8 mouse cellular contexts compared by ENCODE assay signal in the genomic region with DNA sequence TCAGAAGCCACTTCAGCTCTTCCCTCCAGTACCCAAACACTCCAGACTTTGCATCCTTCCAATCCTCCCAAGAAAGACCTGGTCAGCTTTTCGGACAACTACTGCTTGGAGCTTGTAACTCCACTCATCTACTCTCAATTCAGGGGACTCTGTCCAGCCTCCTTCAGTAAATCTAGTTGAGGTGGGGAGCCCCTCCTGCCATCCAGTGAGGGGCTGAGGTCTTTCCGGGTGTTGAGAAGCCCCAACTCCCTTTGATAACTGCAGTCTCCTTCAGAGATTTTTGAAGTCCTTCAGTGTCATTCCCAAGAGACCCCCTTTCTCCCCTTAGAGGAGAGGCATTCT. TPM values are rescaled to one million over a fixed set of nuclear protein-coding genes. Genes with fewer than 3 reads are reported as not detected.
DNase-seq lines count a peak whose midpoint lies in the region; ATAC-seq and TF ChIP-seq lines count a peak whose summit lies in the region.

No protein-coding gene starts in this region.

- no peaks in the 10 kb centered on the region for H3K36me3 ChIP-seq in heart, embryonic 11.5 days (ENCODE audit: control insufficient read depth, insufficient read depth, low read length)
- H3K36me3 ChIP-seq in hindbrain, embryonic 14.5 days (replicated peaks; ENCODE audit: control insufficient read depth, insufficient read depth): no peaks in the 10 kb centered on the region
- H3K36me3 ChIP-seq in midbrain, embryonic 13.5 days: no peaks in the 10 kb centered on the region

- no peaks in the 10 kb centered on the region for H3K27me3 ChIP-seq in heart, embryonic 11.5 days (ENCODE audit: control insufficient read depth, insufficient read depth, low read length)
- no peaks in the 10 kb centered on the region for H3K27me3 ChIP-seq in hindbrain, embryonic 14.5 days (ENCODE audit: control insufficient read depth, insufficient read depth, low read length)
- no peaks in the 10 kb centered on the region for H3K27me3 ChIP-seq in midbrain, embryonic 13.5 days

- peak overlapping the region; percentile 78 for H3K4me2 ChIP-seq in heart, embryonic 11.5 days
- peak overlapping the region; percentile 66 for H3K4me2 ChIP-seq in hindbrain, embryonic 14.5 days (replicated peaks)
- peak overlapping the region; percentile 71 for H3K4me2 ChIP-seq in midbrain, embryonic 13.5 days (replicated peaks)

- peak overlapping the region; percentile 76 for H3K4me3 ChIP-seq in heart, embryonic 11.5 days (ENCODE audit: low read depth, low read length)
- H3K4me3 ChIP-seq in bone marrow macrophage, adult 2 months (ENCODE audit: insufficient read depth, low read length): peak overlapping the region; percentile 92
- peak overlapping the region; percentile 77 for H3K4me3 ChIP-seq in hindbrain, embryonic 14.5 days (replicated peaks; ENCODE audit: low read length)
- H3K4me3 ChIP-seq in midbrain, embryonic 13.5 days (replicated peaks): peak overlapping the region; percentile 70

- ATAC-seq in heart, embryonic 11.5 days (replicated peaks; ENCODE audit: insufficient number of reproducible peaks, low FRiP score, low TSS enrichment): no peak
- no peak for ATAC-seq in hindbrain, embryonic 14.5 days (ENCODE audit: low FRiP score)
- no peak; the same call in 1 of the 2 replicates for ATAC-seq in midbrain, embryonic 13.5 days

- DNase-seq in heart, adult 9 months (ENCODE audit: low spot score in 2 of 2): no peak
- DNase-seq in hindbrain, embryonic 14.5 days (ENCODE audit: low spot score): no peak
- no peak for DNase-seq in gastrocnemius, postnatal 10 days
- no peak for DNase-seq in right cerebral cortex, postnatal 14 days
- no peak for DNase-seq in spleen, adult 12 weeks (ENCODE audit: low spot score)

- peak overlapping the region; percentile 85 for H3K9ac ChIP-seq in heart, embryonic 11.5 days (ENCODE audit: low read depth, low read length)
- no peak overlapping the region for H3K9ac ChIP-seq in hindbrain, embryonic 14.5 days
- no peak overlapping the region for H3K9ac ChIP-seq in midbrain, embryonic 13.5 days (replicated peaks)

- TF ChIP-seq CTCF in bone marrow macrophage, adult 2 months (IDR thresholded peaks at IDR 0.05; ENCODE audit: low read depth, low read length): no peak

- 18% methylated on average over 2 of the region's 2 CpGs for WGBS in heart, embryonic 11.5 days (ENCODE audit: insufficient replicate concordance)
- WGBS in hindbrain, embryonic 14.5 days: 16% methylated on average over 2 of the region's 2 CpGs
- WGBS in midbrain, embryonic 13.5 days: 10% methylated on average over 2 of the region's 2 CpGs

- TF ChIP-seq POLR2A in bone marrow macrophage, adult 2 months (IDR thresholded peaks at IDR 0.05; ENCODE audit: borderline replicate concordance, low read depth, low read length): no peak

- peak overlapping the region; percentile 77 for H3K27ac ChIP-seq in heart, embryonic 11.5 days (ENCODE audit: low read depth, low read length)
- peak overlapping the region; percentile 88 for H3K27ac ChIP-seq in bone marrow macrophage, adult 2 months (ENCODE audit: insufficient read depth, low read depth, low read length)
- H3K27ac ChIP-seq in hindbrain, embryonic 14.5 days: no peak overlapping the region
- no peak overlapping the region for H3K27ac ChIP-seq in midbrain, embryonic 13.5 days

- H3K4me1 ChIP-seq in heart, embryonic 11.5 days (ENCODE audit: control insufficient read depth, insufficient read depth, low read length): peaks cover 3% of the 10 kb centered on the region; the same call in 1 of the 2 replicates
- H3K4me1 ChIP-seq in bone marrow macrophage, adult 2 months (ENCODE audit: control insufficient read depth, insufficient read depth, low read length): peaks cover 2% of the 10 kb centered on the region
- H3K4me1 ChIP-seq in hindbrain, embryonic 14.5 days (replicated peaks; ENCODE audit: control insufficient read depth, insufficient read depth, low read length): 0 out of 2 replicates have a peak, but pooled peaks cover 5% of the 10 kb centered on the region
- H3K4me1 ChIP-seq in midbrain, embryonic 13.5 days (replicated peaks): peaks cover 13% of the 10 kb centered on the region

- H3K9me3 ChIP-seq in heart, embryonic 11.5 days (replicated peaks; ENCODE audit: control insufficient read depth, low read length): no peaks in the 10 kb centered on the region
- H3K9me3 ChIP-seq in hindbrain, embryonic 14.5 days (ENCODE audit: control insufficient read depth, low read length): no peaks in the 10 kb centered on the region
- H3K9me3 ChIP-seq in midbrain, embryonic 13.5 days: no peaks in the 10 kb centered on the region

RNA-seq across cellular contexts. Expression of a gene that starts 0.8 kb away (rescaled TPM):
- polyA plus RNA-seq in heart, embryonic 11.5 days (2014; fragmentation: Nextera tagmentation; extraction: Ambion mirVana): 18.6 and 23.8 TPM in 2 replicates
- polyA plus RNA-seq in bone marrow macrophage, adult 2 months (2012; ENCODE audit: insufficient read depth, insufficient read length, missing spikeins): 46.9 and 56.2 TPM in 2 replicates
- polyA plus RNA-seq in hindbrain, embryonic 14.5 days (2014; fragmentation: Nextera tagmentation; extraction: Ambion mirVana): 17.8 and 19.0 TPM in 2 replicates
- polyA plus RNA-seq in midbrain, embryonic 13.5 days (2015; fragmentation: Nextera tagmentation; extraction: Ambion mirVana): 16.1 and 19.2 TPM in 2 replicates
- total RNA-seq in gastrocnemius, postnatal 10 days (2021): 10 to 100 TPM; 10.6 to 15.8 TPM

Comparison
In these comparisons a context has a peak if more than half of its experiments do, and no peak if none do; other contexts are left out.
1. H3K27ac ChIP-seq: peak in heart, embryonic 11.5 days (single experiment) and bone marrow macrophage, adult 2 months (single experiment); none in hindbrain, embryonic 14.5 days (single experiment) and midbrain, embryonic 13.5 days (single experiment).
2. Peak in every context shown above with its lines, with median percentiles within 50 percentile points of each other: H3K4me2 ChIP-seq and H3K4me3 ChIP-seq.